ENCODE assay signal across 9 mouse cellular contexts in the genomic region with DNA sequence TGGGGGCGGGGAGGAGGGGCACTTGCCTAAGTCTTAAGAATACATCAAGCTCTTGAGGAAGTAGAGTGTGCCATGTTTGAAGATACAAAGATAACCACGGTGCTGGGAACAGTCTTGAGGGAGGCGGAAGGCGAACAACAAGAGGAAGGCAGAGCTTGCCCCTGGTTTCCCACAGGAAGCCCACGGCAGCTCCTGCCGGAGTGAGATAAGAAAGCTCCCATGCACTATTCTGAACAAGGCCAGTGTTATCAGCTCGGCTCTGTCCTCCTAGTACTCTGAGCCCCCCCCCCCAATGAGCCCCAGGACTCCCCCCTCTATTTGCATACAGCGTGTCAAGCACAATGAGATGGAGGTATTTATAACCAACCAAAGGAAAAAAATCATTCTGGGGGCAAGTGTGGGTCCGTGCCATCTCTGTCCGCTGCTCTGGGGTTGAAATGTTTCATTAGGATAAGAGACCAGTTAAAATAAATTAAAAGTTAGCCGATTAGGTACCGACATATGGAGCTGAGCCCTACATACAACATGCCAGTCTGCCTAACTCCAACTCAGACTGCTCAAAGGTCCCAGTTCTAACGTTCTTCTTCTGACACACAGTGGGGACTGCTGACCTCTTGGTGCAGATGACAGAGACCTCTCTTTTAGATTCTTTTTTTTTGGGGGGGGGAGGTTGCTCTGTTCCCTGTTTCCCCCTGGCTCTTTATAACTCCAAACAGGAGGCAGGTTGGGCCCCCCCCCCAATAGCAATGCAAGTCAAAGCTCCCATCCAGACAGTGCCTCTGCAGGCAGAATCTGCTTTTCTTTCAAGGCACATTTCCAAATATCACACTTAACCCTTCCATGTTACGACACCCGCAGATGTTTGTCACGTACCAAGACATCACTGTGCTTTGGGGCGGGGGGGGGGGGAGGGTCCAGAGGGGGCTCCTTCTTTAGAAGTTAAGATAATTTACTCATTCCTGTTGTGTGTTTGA.
DNase-seq lines count a peak whose midpoint lies in the region; ATAC-seq lines count a peak whose summit lies in the region.
"Had no signal": no experiment of that assay in that cellular context is flagged by ENCODE, and none has a peak within 500 bp of the region (broad histone marks: within the 10 kb centered on the region; RNA-seq: fewer than 3 reads in every experiment).

No protein-coding gene starts in this region.

- WGBS in liver, embryonic 16.5 days (ENCODE audit: insufficient replicate concordance): 12% methylated on average over 17 of the region's 17 CpGs

- H3K9me3 ChIP-seq in liver, embryonic 16.5 days (replicated peaks; ENCODE audit: control insufficient read depth, low read length): no peaks in the 10 kb centered on the region

- DNase-seq in 416B (ENCODE audit: low read depth): peak; percentile 99
- DNase-seq in adrenal gland, postnatal 36 days: peak; percentile 46 to 56
- peak; percentile 45 to 48 for DNase-seq in heart, postnatal 36 days
- DNase-seq in spleen, adult 12 weeks (ENCODE audit: low spot score): no peak
- no peak for DNase-seq in natural killer cell, adult 2 months (ENCODE audit: low spot score in 2 of 2)

- no peak overlapping the region for H3K27ac ChIP-seq in liver, embryonic 16.5 days (ENCODE audit: low read length)
- H3K27ac ChIP-seq: neural tube, embryonic 13.5 days had no signal

- no peak overlapping the region for H3K9ac ChIP-seq in liver, embryonic 16.5 days (ENCODE audit: low read depth, low read length)
- H3K9ac ChIP-seq: neural tube, embryonic 13.5 days had no signal

- no peak overlapping the region for H3K4me3 ChIP-seq in liver, embryonic 16.5 days (ENCODE audit: low read depth, low read length)
- H3K4me3 ChIP-seq: neural tube, embryonic 13.5 days had no signal

- H3K4me1 ChIP-seq in liver, embryonic 16.5 days (ENCODE audit: control insufficient read depth, low read depth, low read length): no peaks in the 10 kb centered on the region
- H3K4me1 ChIP-seq: neural tube, embryonic 13.5 days had no signal

- no peak overlapping the region for H3K4me2 ChIP-seq in liver, embryonic 16.5 days (ENCODE audit: low read depth, low read length)
- H3K4me2 ChIP-seq: neural tube, embryonic 13.5 days had no signal

- no peaks in the 10 kb centered on the region for H3K27me3 ChIP-seq in liver, embryonic 16.5 days (ENCODE audit: control insufficient read depth, insufficient read depth, low read depth, low read length)
- H3K27me3 ChIP-seq: neural tube, embryonic 13.5 days had no signal

- H3K36me3 ChIP-seq in liver, embryonic 16.5 days (ENCODE audit: control insufficient read depth, insufficient read depth): no peaks in the 10 kb centered on the region
- H3K36me3 ChIP-seq: neural tube, embryonic 13.5 days had no signal

- ATAC-seq in liver, embryonic 16.5 days (ENCODE audit: low read depth): peak; percentile 83
- no peak for ATAC-seq in activated CD4-positive, CD25-positive, alpha-beta regulatory T cell, adult 4 months
- ATAC-seq in frontal cortex, adult (ENCODE audit: low TSS enrichment): no peak

- intact Hi-C loops in heart, postnatal 36 days (cut with DNase I): no loop called here

Comparison
In these comparisons a context has a peak if more than half of its experiments do, and no peak if none do; other contexts are left out.
1. DNase-seq: peak in 416B (single experiment), adrenal gland, postnatal 36 days (2 of 2) and heart, postnatal 36 days (2 of 2); none in spleen, adult 12 weeks (single experiment) and natural killer cell, adult 2 months (0 of 2).